Mouse (Mus musculus): Measurements from ENCODE around the gene Krtap3-1.

- TF ChIP-seq CTCF (IDR thresholded peaks at IDR 0.05; ENCODE audit: low read depth), result no peak
- no peak for TF ChIP-seq EP300 (IDR thresholded peaks at IDR 0.05; ENCODE audit: low read depth)
Observed at GRCm38 (mm10) chr11:99580636-99581035, 14.2 kb upstream of the Krtap3-1 start, which contains the start of gene Krtap1-5.

All from liver, embryonic 14.5 days (tissue).